Mouse (Mus musculus) CH12.LX (cell line): ENCODE measurements at regions not wholly inside any gene's neighbourhood (a gene's known extent, or its start where the extent isn't known, plus 50 kb on each side); places are given as distances from the start of the nearest gene placed in this dataset.

Experiments
- DNase-seq: peaks from one replicate; pipeline ENCODE4 v3.0.0-alpha.2; 2013; ENCODE audit errors: extremely low read depth
- H3K27ac ChIP-seq: 2 replicates; pipeline ENCODE4 v1.5.1; 2012; ENCODE audit warnings: low read depth, mild to moderate bottlenecking, control low read depth, moderate library complexity; ENCODE audit not compliant: insufficient read depth
- H3K27me3 ChIP-seq: replicated peaks from 2 replicates; pipeline ENCODE3; 2012; ENCODE audit warnings: inconsistent platforms
- H3K36me3 ChIP-seq, 2 experiments: replicated peaks in 1 of 2; 2 replicates each; pipeline versions ENCODE3 to v1.6.1; 2012; ENCODE audit warnings: inconsistent platforms in 1 of 2, low read length in 1 of 2, mild to moderate bottlenecking in 1 of 2, mixed read lengths in 1 of 2, moderate library complexity in 1 of 2; ENCODE audit not compliant: control insufficient read depth in 1 of 2, insufficient read depth in 1 of 2
- H3K4me1 ChIP-seq, 2 experiments: 2 replicates each; pipeline ENCODE4 v1.6.1; 2012; ENCODE audit warnings: inconsistent platforms in 1 of 2, moderate library complexity in 1 of 2; ENCODE audit not compliant: insufficient read depth in 2 of 2, control insufficient read depth in 1 of 2
- H3K4me2 ChIP-seq: 2 replicates; pipeline ENCODE4 v1.6.1; 2012; ENCODE audit warnings: low read depth, mild to moderate bottlenecking, control low read depth; ENCODE audit not compliant: poor library complexity, insufficient read depth, severe bottlenecking
- H3K4me3 ChIP-seq, 3 experiments: fragments of 150-350 bp in 1 of 3; sonication (generic) in 1 of 3; replicated peaks in 1 of 3; 2 replicates each; pipeline versions ENCODE3 to v1.5.1; 2011 to 2012; ENCODE audit warnings: low read depth in 2 of 3, low read length in 2 of 3, mild to moderate bottlenecking in 2 of 3, moderate library complexity in 2 of 3, control low read depth in 1 of 3, improper control_type of control experiment in 1 of 3, inconsistent platforms in 1 of 3, mixed read lengths in 1 of 3; ENCODE audit not compliant: poor library complexity in 1 of 3
- H3K79me2 ChIP-seq: replicated peaks from 2 replicates; pipeline ENCODE4 v1.6.1; 2012; ENCODE audit warnings: mild to moderate bottlenecking, moderate library complexity; ENCODE audit not compliant: control insufficient read depth, poor library complexity, insufficient read depth, severe bottlenecking; ENCODE audit errors: extremely low read depth
- H3K9ac ChIP-seq: 2 replicates; pipeline ENCODE4 v1.6.1; 2012; ENCODE audit warnings: low read depth, mild to moderate bottlenecking, control low read depth, moderate library complexity; ENCODE audit not compliant: insufficient read depth
- H3K9me3 ChIP-seq: replicated peaks from 2 replicates; pipeline ENCODE3; 2012; ENCODE audit warnings: low read length, inconsistent platforms, mixed read lengths
- BHLHE40 ChIP-seq: IDR thresholded peaks from 2 replicates; pipeline ENCODE4 v1.6.1; 2011; ENCODE audit warnings: mild to moderate bottlenecking, low read depth, low read length, improper control_type of control experiment
- CHD1 ChIP-seq: IDR thresholded peaks from 2 replicates; pipeline ENCODE4 v1.6.1; 2012; ENCODE audit warnings: low read depth, low read length, improper control_type of control experiment, inconsistent platforms
- CHD2 ChIP-seq: IDR thresholded peaks from 2 replicates; pipeline ENCODE4 v1.6.1; 2011; ENCODE audit warnings: low read length, improper control_type of control experiment
- CTCF ChIP-seq, 2 experiments: IDR thresholded peaks in 1 of 2; conservative IDR thresholded peaks in 1 of 2; 2 replicates each; pipeline ENCODE4 v1.5.1; 2011 to 2012; ENCODE audit warnings: low read depth in 2 of 2, low read length in 2 of 2, improper control_type of control experiment in 1 of 2, inconsistent platforms in 1 of 2, mild to moderate bottlenecking in 1 of 2, moderate library complexity in 1 of 2
- E2F4 ChIP-seq: IDR thresholded peaks from 2 replicates; pipeline ENCODE4 v1.6.1; 2011; ENCODE audit warnings: low read depth, low read length, improper control_type of control experiment; ENCODE audit not compliant: insufficient replicate concordance
- ELF1 ChIP-seq: IDR thresholded peaks from 2 replicates; pipeline ENCODE4 v1.6.1; 2014; ENCODE audit warnings: low read depth, mild to moderate bottlenecking, inconsistent platforms, low read length, improper control_type of control experiment
- EP300 ChIP-seq: IDR thresholded peaks from 2 replicates; pipeline ENCODE4 v1.6.1; 2011; ENCODE audit warnings: low read length, improper control_type of control experiment
- ETS1 ChIP-seq: conservative IDR thresholded peaks from 2 replicates; pipeline ENCODE4 v1.6.1; 2012; ENCODE audit warnings: low read depth, mild to moderate bottlenecking, inconsistent platforms, low read length, improper control_type of control experiment, moderate library complexity
- GABPA ChIP-seq: IDR thresholded peaks from 2 replicates; pipeline ENCODE4 v1.6.1; 2012; ENCODE audit warnings: low read depth, low read length, improper control_type of control experiment, inconsistent platforms; ENCODE audit not compliant: insufficient replicate concordance
- JUN ChIP-seq: IDR thresholded peaks from 2 replicates; pipeline ENCODE4 v1.6.1; 2011; ENCODE audit warnings: low read depth, mild to moderate bottlenecking, low read length, improper control_type of control experiment, moderate library complexity; ENCODE audit not compliant: insufficient read depth
- KAT2A ChIP-seq: IDR thresholded peaks from 2 replicates; pipeline ENCODE4 v1.6.1; 2012; ENCODE audit warnings: low read length, improper control_type of control experiment, inconsistent platforms; ENCODE audit not compliant: insufficient replicate concordance
- MAFK ChIP-seq: IDR thresholded peaks from 2 replicates; pipeline ENCODE4 v1.6.1; 2011; ENCODE audit warnings: low read length, improper control_type of control experiment; ENCODE audit not compliant: insufficient replicate concordance
- MAX ChIP-seq: IDR thresholded peaks from 2 replicates; pipeline ENCODE4 v1.6.1; 2011; ENCODE audit warnings: low read length, improper control_type of control experiment
- MAZ ChIP-seq: IDR thresholded peaks from 2 replicates; pipeline ENCODE4 v1.6.1; 2012; ENCODE audit warnings: low read depth, mild to moderate bottlenecking, inconsistent platforms, low read length, improper control_type of control experiment, moderate library complexity
- PAX5 ChIP-seq: IDR thresholded peaks from 2 replicates; pipeline ENCODE4 v1.6.1; 2012; ENCODE audit warnings: low read length, inconsistent platforms, mixed read lengths
- POLR2A ChIP-seq: IDR thresholded peaks from 2 replicates; pipeline ENCODE4 v1.6.1; 2011; ENCODE audit warnings: low read depth, mild to moderate bottlenecking, improper control_type of control experiment, low read length
- POLR2AphosphoS2 ChIP-seq: IDR thresholded peaks from 2 replicates; pipeline ENCODE4 v1.6.1; 2011; ENCODE audit warnings: low read depth, low read length, improper control_type of control experiment
- RCOR1 ChIP-seq: conservative IDR thresholded peaks from 2 replicates; pipeline ENCODE4 v1.6.1; 2012; ENCODE audit warnings: low read depth, mild to moderate bottlenecking, inconsistent platforms, low read length, improper control_type of control experiment
- SMC3 ChIP-seq: IDR thresholded peaks from 2 replicates; pipeline ENCODE4 v1.6.1; 2011; ENCODE audit warnings: low read depth, low read length, improper control_type of control experiment
- TBP ChIP-seq: conservative IDR thresholded peaks from 2 replicates; pipeline ENCODE4 v1.6.1; 2011; ENCODE audit warnings: low read depth, low read length, improper control_type of control experiment
- TCF12 ChIP-seq: IDR thresholded peaks from 2 replicates; pipeline ENCODE4 v1.6.1; 2014; ENCODE audit warnings: low read depth, mild to moderate bottlenecking, inconsistent platforms, low read length, improper control_type of control experiment
- ZC3H11A ChIP-seq: IDR thresholded peaks from 2 replicates; pipeline ENCODE4 v1.6.1; 2012; ENCODE audit warnings: low read depth, mild to moderate bottlenecking, inconsistent platforms, low read length, improper control_type of control experiment
- ZNF384 ChIP-seq: IDR thresholded peaks from 2 replicates; pipeline ENCODE4 v1.6.1; 2012; ENCODE audit warnings: low read depth, low read length, improper control_type of control experiment, inconsistent platforms
- dilution Hi-C: fragments of 300-500 bp; cut with MboI; formaldehyde crosslinking; loops from 2 replicates; pipeline ENCODE4 v1.14.3; 2020; ENCODE audit warnings: low sequenced_read_pairs; ENCODE audit not compliant: extremely low pct_unique_long_range_greater_than_20kb, extremely low pct_ligation_motif_present
- in situ Hi-C: fragments of 300-500 bp; cut with MboI; formaldehyde crosslinking; loops from 3 replicates; pipeline ENCODE4 v1.14.3; 2019; ENCODE audit warnings: low sequenced_read_pairs, low pct_ligation_motif_present, low pct_unique_long_range_greater_than_20kb, mixed read lengths

- in situ Hi-C loops, result no loop called here
- Histone ChIP-seq H3K27ac (no peak overlapping the region), H3K9me3 (peaks cover 40% of the 10 kb centered on the region)
- TF ChIP-seq RCOR1 (no peak), MAZ (no peak), ZNF384 (no peak), MAX (no peak), ETS1 (no peak), SMC3 (no peak), CHD2 (no peak), EP300 (no peak), CTCF (conservative IDR thresholded peaks at IDR 0.05 in 1 of 2, IDR thresholded peaks at IDR 0.05 in 1 of 2; ENCODE audit: low read depth in 2 of 2, low read length in 2 of 2) (no peak), TBP (no peak), GABPA (no peak), BHLHE40 (no peak), ELF1 (no peak), MAFK (no peak), KAT2A (no peak)
- TF ChIP-seq, all 38 proteins: peak for 0
- Histone ChIP-seq H3K4me3 (no peak overlapping the region), H3K4me1 (no peaks in the 10 kb centered on the region), H3K27me3 (no peaks in the 10 kb centered on the region), H3K4me2 (no peak overlapping the region), H3K79me2 (no peaks in the 10 kb centered on the region), H3K36me3 (no peaks in the 10 kb centered on the region), H3K9ac (no peak overlapping the region)
- DNase-seq, result no peak
- dilution Hi-C loops, result no loop called here
Measured at GRCm38 (mm10) chr14:98442411-98442810, 272.8 kb upstream of the Dach1 start.

GRCm38 (mm10) chr14:98441954-98442353, 272.4 kb upstream of the Dach1 start:
- in situ Hi-C loops (no loop called here), dilution Hi-C loops (no loop called here)
- Histone ChIP-seq H3K4me3 (no peak overlapping the region), H3K27me3 (no peaks in the 10 kb centered on the region), H3K79me2 (no peaks in the 10 kb centered on the region), H3K9me3 (peaks cover 39% of the 10 kb centered on the region), H3K27ac (no peak overlapping the region), H3K4me1 (no peaks in the 10 kb centered on the region), H3K36me3 (no peaks in the 10 kb centered on the region), H3K4me2 (no peak overlapping the region), H3K9ac (no peak overlapping the region)
- TF ChIP-seq GABPA (no peak), PAX5 (no peak), E2F4 (no peak), CHD1 (no peak), MAZ (no peak), ZNF384 (no peak), POLR2AphosphoS2 (no peak), TCF12 (no peak), KAT2A (no peak), ZC3H11A (no peak), EP300 (no peak), JUN (no peak), CHD2 (no peak), POLR2A (no peak), MAFK (no peak)
- no peak for DNase-seq
